12 mouse cellular contexts compared by ENCODE assay signal in the genomic region with DNA sequence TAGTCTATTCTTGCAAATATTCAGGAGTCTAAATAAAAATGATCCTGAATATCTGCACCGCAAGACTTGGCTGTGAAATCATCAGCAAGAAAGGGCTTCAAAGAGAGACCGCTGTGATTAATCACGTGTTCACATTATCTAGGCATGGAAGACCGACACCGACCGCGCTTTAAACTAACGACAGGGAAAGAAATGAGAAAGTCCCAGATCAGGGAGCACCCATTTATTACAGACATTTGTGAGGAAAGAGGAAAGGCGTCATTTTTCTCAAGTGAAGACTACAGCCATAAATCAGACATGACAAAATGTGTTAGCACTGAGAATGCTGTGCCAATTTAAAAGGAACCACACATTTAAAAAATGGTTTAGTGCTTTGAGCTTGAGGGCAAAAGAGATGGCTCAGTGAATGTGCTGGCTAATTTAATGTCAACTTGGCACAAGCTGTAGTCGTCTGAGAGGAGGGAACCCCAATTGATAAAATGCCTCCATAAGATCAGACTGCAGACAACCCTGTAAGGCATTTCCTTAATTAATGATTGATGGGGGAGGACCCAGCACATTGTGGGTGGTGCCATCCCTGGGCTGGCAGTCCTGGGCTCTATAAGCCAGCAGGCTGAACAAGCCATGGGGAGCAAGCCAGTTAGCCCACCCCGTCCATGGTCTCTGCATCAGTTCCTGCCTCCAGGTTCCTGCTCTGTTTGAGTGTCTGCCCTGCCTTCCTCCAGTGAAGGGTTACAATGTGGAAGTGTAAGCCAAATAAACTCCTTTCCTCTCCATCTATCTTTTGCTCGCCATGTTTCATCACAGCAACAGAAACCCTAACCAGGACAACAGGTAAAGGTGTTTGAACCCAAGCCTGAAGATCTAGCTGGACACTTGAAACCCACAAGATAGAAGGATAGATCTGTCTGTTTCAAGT.
DNase-seq lines count a peak whose midpoint lies in the region; ATAC-seq lines count a peak whose summit lies in the region.
"Had no signal": no experiment of that assay in that cellular context is flagged by ENCODE, and none has a peak within 500 bp of the region (broad histone marks: within the 10 kb centered on the region; RNA-seq: fewer than 3 reads in every experiment).

No protein-coding gene starts in this region.

- 92% methylated on average over 12 of the region's 12 CpGs for WGBS in midbrain, embryonic 11.5 days
- 81% methylated on average over 12 of the region's 12 CpGs for WGBS in midbrain, embryonic 15.5 days
- WGBS in hindbrain, embryonic 10.5 days, result 85% methylated on average over 12 of the region's 12 CpGs
- WGBS in limb, embryonic 10.5 days, result 74% methylated on average over 12 of the region's 12 CpGs
- WGBS in neural tube, embryonic 13.5 days, result 52% methylated on average over 12 of the region's 12 CpGs

- peaks cover 4% of the 10 kb centered on the region; the same call in 1 of the 2 replicates for H3K4me1 ChIP-seq in midbrain, embryonic 11.5 days (ENCODE audit: control insufficient read depth, insufficient read depth, low read length)
- H3K4me1 ChIP-seq in midbrain, embryonic 15.5 days, result peaks cover 4% of the 10 kb centered on the region; the same call in 1 of the 2 replicates
- peaks cover 15% of the 10 kb centered on the region for H3K4me1 ChIP-seq in hindbrain, embryonic 10.5 days (replicated peaks)
- peaks cover 15% of the 10 kb centered on the region for H3K4me1 ChIP-seq in limb, embryonic 10.5 days
- H3K4me1 ChIP-seq in neural tube, embryonic 13.5 days (replicated peaks), result peaks cover 5% of the 10 kb centered on the region; the same call in 1 of the 2 replicates

- no peak overlapping the region for H3K9ac ChIP-seq in midbrain, embryonic 11.5 days (ENCODE audit: low read length)
- H3K9ac ChIP-seq in midbrain, embryonic 15.5 days, result no peak overlapping the region
- no peak overlapping the region for H3K9ac ChIP-seq in neural tube, embryonic 13.5 days

- no peak overlapping the region for H3K27ac ChIP-seq in midbrain, embryonic 11.5 days (ENCODE audit: low read depth, low read length)
- no peak overlapping the region for H3K27ac ChIP-seq in midbrain, embryonic 15.5 days
- H3K27ac ChIP-seq in hindbrain, embryonic 10.5 days, result peak overlapping the region; percentile 36; the same call in 1 of the 2 replicates
- H3K27ac ChIP-seq in limb, embryonic 10.5 days, result no peak overlapping the region
- no peak overlapping the region for H3K27ac ChIP-seq in neural tube, embryonic 13.5 days (replicated peaks)
- H3K27ac ChIP-seq: kidney, postnatal 0 days had no signal

- no peak overlapping the region for H3K4me3 ChIP-seq in midbrain, embryonic 11.5 days (ENCODE audit: low read depth, low read length)
- no peak overlapping the region for H3K4me3 ChIP-seq in midbrain, embryonic 15.5 days
- no peak overlapping the region for H3K4me3 ChIP-seq in hindbrain, embryonic 10.5 days
- H3K4me3 ChIP-seq in limb, embryonic 10.5 days, result no peak overlapping the region
- H3K4me3 ChIP-seq in neural tube, embryonic 13.5 days, result no peak overlapping the region
- H3K4me3 ChIP-seq: myocyte had no signal

- DNase-seq in midbrain, embryonic 11.5 days (ENCODE audit: low spot score, missing footprints), result peak; percentile 47
- no peak for DNase-seq in hindbrain, embryonic 10.5 days (ENCODE audit: low spot score)
- peak; percentile 27 for DNase-seq in limb, embryonic 10.5 days (ENCODE audit: low spot score)
- DNase-seq in frontal cortex, postnatal 36 days (ENCODE audit: low spot score in 2 of 2), result no peak
- no peak for DNase-seq in adrenal gland, postnatal 4 days (ENCODE audit: low spot score in 2 of 2)
- DNase-seq: gastrocnemius, postnatal 10 days; thymus, postnatal 4 days had no signal

- no peaks in the 10 kb centered on the region for H3K27me3 ChIP-seq in midbrain, embryonic 11.5 days (ENCODE audit: control insufficient read depth, insufficient read depth, low read length)
- H3K27me3 ChIP-seq in midbrain, embryonic 15.5 days (replicated peaks), result no peaks in the 10 kb centered on the region
- H3K27me3 ChIP-seq in hindbrain, embryonic 10.5 days (ENCODE audit: insufficient read depth, poor library complexity, severe bottlenecking), result no peaks in the 10 kb centered on the region
- H3K27me3 ChIP-seq in limb, embryonic 10.5 days (ENCODE audit: low read depth, poor library complexity, severe bottlenecking), result no peaks in the 10 kb centered on the region
- H3K27me3 ChIP-seq in neural tube, embryonic 13.5 days, result no peaks in the 10 kb centered on the region

- no peaks in the 10 kb centered on the region for H3K36me3 ChIP-seq in midbrain, embryonic 11.5 days (ENCODE audit: control insufficient read depth, insufficient read depth, low read length)
- H3K36me3 ChIP-seq in midbrain, embryonic 15.5 days (replicated peaks), result no peaks in the 10 kb centered on the region
- no peaks in the 10 kb centered on the region for H3K36me3 ChIP-seq in hindbrain, embryonic 10.5 days
- no peaks in the 10 kb centered on the region for H3K36me3 ChIP-seq in limb, embryonic 10.5 days
- no peaks in the 10 kb centered on the region for H3K36me3 ChIP-seq in neural tube, embryonic 13.5 days

- H3K9me3 ChIP-seq in midbrain, embryonic 11.5 days (ENCODE audit: control insufficient read depth, low read length), result no peaks in the 10 kb centered on the region
- H3K9me3 ChIP-seq in midbrain, embryonic 15.5 days, result no peaks in the 10 kb centered on the region
- no peaks in the 10 kb centered on the region for H3K9me3 ChIP-seq in hindbrain, embryonic 10.5 days
- H3K9me3 ChIP-seq in limb, embryonic 10.5 days (replicated peaks), result no peaks in the 10 kb centered on the region
- H3K9me3 ChIP-seq in neural tube, embryonic 13.5 days, result no peaks in the 10 kb centered on the region

- H3K4me2 ChIP-seq in midbrain, embryonic 11.5 days, result no peak overlapping the region
- H3K4me2 ChIP-seq in midbrain, embryonic 15.5 days, result no peak overlapping the region
- no peak overlapping the region for H3K4me2 ChIP-seq in neural tube, embryonic 13.5 days

- no peak for ATAC-seq in midbrain, embryonic 11.5 days (ENCODE audit: low FRiP score)
- ATAC-seq in midbrain, embryonic 15.5 days (replicated peaks), result no peak
- ATAC-seq in neural tube, embryonic 13.5 days (ENCODE audit: low read depth), result peak; percentile 54
- ATAC-seq: lung, postnatal 0 days had no signal

Comparison
In these comparisons a context has a peak if more than half of its experiments do, and no peak if none do; other contexts are left out.
1. DNase-seq: peak in midbrain, embryonic 11.5 days (single experiment) and limb, embryonic 10.5 days (single experiment); none in hindbrain, embryonic 10.5 days (single experiment), frontal cortex, postnatal 36 days (0 of 2) and adrenal gland, postnatal 4 days (0 of 2).